Mouse (Mus musculus) erythroblast, embryonic 14.5 days (primary cell): Measurements from ENCODE around the gene Batf3. TPM values are rescaled to one million over a fixed set of nuclear protein-coding genes. Genes with fewer than 3 reads are reported as not detected.

ENCODE experiments used
- H3K27me3 ChIP-seq: 2 replicates; pipeline ENCODE4 v1.6.1; 2012; ENCODE audit warnings: inconsistent platforms; ENCODE audit not compliant: control insufficient read depth
- H3K36me3 ChIP-seq: 2 replicates; pipeline ENCODE4 v1.6.1; 2012; ENCODE audit warnings: mild to moderate bottlenecking, inconsistent platforms; ENCODE audit not compliant: control insufficient read depth
- H3K4me1 ChIP-seq: 2 replicates; pipeline ENCODE4 v1.6.1; 2012; ENCODE audit warnings: inconsistent platforms; ENCODE audit not compliant: control insufficient read depth
- H3K4me3 ChIP-seq: replicated peaks from 2 replicates; pipeline ENCODE3; 2012; ENCODE audit warnings: moderate library complexity, mild to moderate bottlenecking, inconsistent platforms
- H3K9me3 ChIP-seq: 2 replicates; pipeline ENCODE4 v1.6.1; 2012; ENCODE audit warnings: low read length, inconsistent platforms, mixed read lengths; ENCODE audit not compliant: control insufficient read depth
- GATA1 ChIP-seq: IDR thresholded peaks from 2 replicates; pipeline ENCODE4 v1.6.1; 2012; ENCODE audit warnings: low read length, inconsistent platforms, mixed read lengths
- TAL1 ChIP-seq: IDR thresholded peaks from 3 replicates; pipeline ENCODE4 v1.6.1; 2012; ENCODE audit warnings: low read length, inconsistent platforms, mixed read lengths
- polyA plus RNA-seq: library from polyadenylated mRNA; stranded (reverse); fragments of >175 nt; gene quantifications from 2 replicates; pipeline ENCODE4 v1.2.3, GENCODE M21; 2012

The Batf3 gene
- polyA plus RNA-seq, 1 experiment = 0.14 TPM

- Histone ChIP-seq H3K4me3 (no peak overlapping the region), H3K9me3 (peaks cover 4% of the 10 kb centered on the region; the same call in 1 of the 2 replicates), H3K36me3 (no peaks in the 10 kb centered on the region), H3K4me1 (peaks cover 4% of the 10 kb centered on the region), H3K27me3 (peaks cover 64% of the 10 kb centered on the region)
- TF ChIP-seq TAL1 (no peak), GATA1 (no peak)
These were observed 571 bp upstream of the Batf3 start for GRCm38 (mm10) chr1:191096871-191097681.

- Histone ChIP-seq H3K9me3 (peaks cover 4% of the 10 kb centered on the region; the same call in 1 of the 2 replicates), H3K4me1 (peaks cover 4% of the 10 kb centered on the region), H3K27me3 (peaks cover 62% of the 10 kb centered on the region), H3K4me3 (no peak overlapping the region), H3K36me3 (no peaks in the 10 kb centered on the region)
- no peak for TF ChIP-seq TAL1
- no peak for TF ChIP-seq GATA1
These were observed 1.5 kb downstream of the Batf3 start for GRCm38 (mm10) chr1:191099114-191099513.

- Histone ChIP-seq H3K27me3 (peaks cover 61% of the 10 kb centered on the region), H3K36me3 (no peaks in the 10 kb centered on the region), H3K4me1 (peaks cover 4% of the 10 kb centered on the region), H3K9me3 (peaks cover 4% of the 10 kb centered on the region; the same call in 1 of the 2 replicates), H3K4me3 (no peak overlapping the region)
- TF ChIP-seq GATA1 = no peak
- TF ChIP-seq TAL1 = no peak
These were observed 2.2 kb downstream of the Batf3 start for GRCm38 (mm10) chr1:191099772-191100291.

- TF ChIP-seq TAL1 = no peak
- TF ChIP-seq GATA1 = no peak
These were observed 5.2 kb downstream of the Batf3 start for GRCm38 (mm10) chr1:191102730-191103370.

GRCm38 (mm10) chr1:191105246-191105645, 7.6 kb downstream of the Batf3 start:
- Histone ChIP-seq H3K4me1 (no peaks in the 10 kb centered on the region), H3K27me3 (peaks cover 10% of the 10 kb centered on the region), H3K9me3 (peaks cover 4% of the 10 kb centered on the region; the same call in 1 of the 2 replicates), H3K36me3 (no peaks in the 10 kb centered on the region), H3K4me3 (no peak overlapping the region)
- TF ChIP-seq TAL1 = no peak
- no peak for TF ChIP-seq GATA1

More at GRCm38 (mm10) chr1:191102730-191103370, 5.2 kb downstream of the Batf3 start:
- Histone ChIP-seq H3K36me3 (no peaks in the 10 kb centered on the region), H3K4me3 (no peak overlapping the region), H3K4me1 (peaks cover 3% of the 10 kb centered on the region), H3K27me3 (peaks cover 34% of the 10 kb centered on the region), H3K9me3 (peaks cover 4% of the 10 kb centered on the region; the same call in 1 of the 2 replicates)

- H3K9me3 ChIP-seq = no peaks in the 10 kb centered on the region
- no peaks in the 10 kb centered on the region for H3K27me3 ChIP-seq
- no peak overlapping the region for H3K4me3 ChIP-seq
- H3K4me1 ChIP-seq = no peaks in the 10 kb centered on the region
- H3K36me3 ChIP-seq = no peaks in the 10 kb centered on the region
- no peak for TF ChIP-seq GATA1
- no peak for TF ChIP-seq TAL1
These were observed 9.7 kb downstream of the Batf3 start for GRCm38 (mm10) chr1:191107306-191107705.

- Histone ChIP-seq H3K9me3 (no peaks in the 10 kb centered on the region), H3K36me3 (no peaks in the 10 kb centered on the region), H3K27me3 (no peaks in the 10 kb centered on the region), H3K4me1 (no peaks in the 10 kb centered on the region), H3K4me3 (no peak overlapping the region)
- TF ChIP-seq GATA1 (no peak), TAL1 (no peak)
These were observed 12.3 kb downstream of the Batf3 start for GRCm38 (mm10) chr1:191109907-191110306.

GRCm38 (mm10) chr1:191111146-191111545, 13.5 kb downstream of the Batf3 start:
- TF ChIP-seq GATA1 = no peak
- no peak for TF ChIP-seq TAL1

GRCm38 (mm10) chr1:191114868-191115267, 17.2 kb downstream of the Batf3 start:
- H3K9me3 ChIP-seq = no peaks in the 10 kb centered on the region
- H3K4me3 ChIP-seq = no peak overlapping the region
- TF ChIP-seq GATA1 = no peak
- TF ChIP-seq TAL1 = no peak
- no peaks in the 10 kb centered on the region for H3K4me1 ChIP-seq
- H3K27me3 ChIP-seq = no peaks in the 10 kb centered on the region
- no peaks in the 10 kb centered on the region for H3K36me3 ChIP-seq

More at GRCm38 (mm10) chr1:191111146-191111545, 13.5 kb downstream of the Batf3 start:
- H3K27me3 ChIP-seq = no peaks in the 10 kb centered on the region
- no peaks in the 10 kb centered on the region for H3K4me1 ChIP-seq
- no peaks in the 10 kb centered on the region for H3K36me3 ChIP-seq
- no peaks in the 10 kb centered on the region for H3K9me3 ChIP-seq
- no peak overlapping the region for H3K4me3 ChIP-seq
